ENCODE assay signal across 8 mouse cellular contexts in the genomic region with DNA sequence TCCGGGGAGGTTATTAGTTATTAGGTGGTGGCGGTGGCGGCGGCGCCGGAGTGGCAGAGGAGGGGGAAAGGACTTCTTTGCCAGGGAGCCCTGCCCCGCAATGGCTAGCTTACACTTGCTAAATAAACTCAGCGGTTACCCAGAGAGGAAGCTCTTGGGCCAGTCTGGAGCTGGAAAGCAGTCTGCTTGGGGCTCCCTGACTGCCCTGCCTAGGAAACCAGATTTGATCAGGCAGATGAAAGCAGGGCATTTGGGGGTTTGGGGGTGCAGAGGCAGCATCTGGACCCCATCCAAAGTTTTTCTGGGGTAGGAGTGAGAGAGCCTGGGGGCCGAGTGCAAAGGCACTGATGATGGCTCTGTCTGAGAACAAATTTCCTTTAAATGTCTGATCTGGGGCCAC. TPM values are rescaled to one million over a fixed set of nuclear protein-coding genes. Genes with fewer than 3 reads are reported as not detected.
DNase-seq lines count a peak whose midpoint lies in the region; ATAC-seq and TF ChIP-seq lines count a peak whose summit lies in the region.

No protein-coding gene starts in this region.

- TF ChIP-seq EP300 in liver, embryonic 14.5 days (IDR thresholded peaks at IDR 0.05; ENCODE audit: low read depth): no peak

- peaks cover 60% of the 10 kb centered on the region for H3K27me3 ChIP-seq in E14TG2a.4 (ENCODE audit: insufficient read depth, low read length)
- peaks cover 12% of the 10 kb centered on the region; the same call in 1 of the 2 replicates for H3K27me3 ChIP-seq in heart, embryonic 13.5 days (replicated peaks)
- H3K27me3 ChIP-seq in liver, embryonic 14.5 days (ENCODE audit: control insufficient read depth, insufficient read depth, low read length): no peaks in the 10 kb centered on the region; the same call in 1 of the 2 replicates
- H3K27me3 ChIP-seq in stomach, embryonic 16.5 days (ENCODE audit: control insufficient read depth, insufficient read depth, low read length): peaks cover 3% of the 10 kb centered on the region; the same call in 1 of the 2 replicates

- no peak for TF ChIP-seq CTCF in E14TG2a.4 (conservative IDR thresholded peaks at IDR 0.05; ENCODE audit: low read length)
- TF ChIP-seq CTCF in liver, embryonic 14.5 days (IDR thresholded peaks at IDR 0.05; ENCODE audit: low read depth): no peak

- ATAC-seq in heart, embryonic 13.5 days (ENCODE audit: extremely low read depth, insufficient number of reproducible peaks, low FRiP score, low TSS enrichment): no peak
- ATAC-seq in liver, embryonic 14.5 days (ENCODE audit: insufficient read depth): no peak
- ATAC-seq in stomach, embryonic 16.5 days (ENCODE audit: insufficient read depth, low FRiP score): peak; percentile 37; the same call in 1 of the 2 replicates

- H3K4me2 ChIP-seq in heart, embryonic 13.5 days: peak overlapping the region; percentile 81
- H3K4me2 ChIP-seq in liver, embryonic 14.5 days (ENCODE audit: low read depth): peak overlapping the region; percentile 59
- H3K4me2 ChIP-seq in stomach, embryonic 16.5 days (ENCODE audit: low read depth, low read length): peak overlapping the region; percentile 80

- peak; percentile 18 to 24 for DNase-seq in cerebellum, postnatal 10 days
- DNase-seq in cerebellum, adult 18-20 months: no peak
- no peak for DNase-seq in liver, embryonic 14.5 days (ENCODE audit: low read depth in 3 of 3, low spot score in 3 of 3)
- DNase-seq in c-Kit-positive CD71-positive TER-119-positive erythroid progenitor cells, embryonic 14.5 days (ENCODE audit: low spot score): no peak
- no peak for DNase-seq in left cerebral cortex, adult 11 months (ENCODE audit: low spot score)

- H3K4me1 ChIP-seq in E14TG2a.4 (replicated peaks; ENCODE audit: low read depth, low read length): peaks cover 13% of the 10 kb centered on the region
- peaks cover 30% of the 10 kb centered on the region for H3K4me1 ChIP-seq in heart, embryonic 13.5 days
- H3K4me1 ChIP-seq in liver, embryonic 14.5 days (replicated peaks; ENCODE audit: control insufficient read depth in 2 of 2, insufficient read depth in 2 of 2, low read length in 1 of 2): 0 out of 4 replicates have a peak, but pooled peaks cover 0 to 2% of the 10 kb centered on the region in 2 experiments
- H3K4me1 ChIP-seq in stomach, embryonic 16.5 days (ENCODE audit: control insufficient read depth, insufficient read depth, low read length): 0 out of 2 replicates have a peak, but pooled peaks cover 3% of the 10 kb centered on the region

- H3K4me3 ChIP-seq in E14TG2a.4 (replicated peaks; ENCODE audit: low read length): peak overlapping the region; percentile 62
- peak overlapping the region; percentile 67 for H3K4me3 ChIP-seq in heart, embryonic 13.5 days
- peak overlapping the region; percentile 31 to 49 for H3K4me3 ChIP-seq in liver, embryonic 14.5 days (ENCODE audit: insufficient read depth in 1 of 2, low read depth in 2 of 2, low read length in 2 of 2)
- peak overlapping the region; percentile 53 for H3K4me3 ChIP-seq in stomach, embryonic 16.5 days (replicated peaks; ENCODE audit: low read length)

- H3K27ac ChIP-seq in heart, embryonic 13.5 days (replicated peaks): peak overlapping the region; percentile 61
- no peak overlapping the region for H3K27ac ChIP-seq in liver, embryonic 14.5 days
- no peak overlapping the region for H3K27ac ChIP-seq in stomach, embryonic 16.5 days (ENCODE audit: low read length)

- 5% methylated on average over 9 of the region's 9 CpGs for WGBS in heart, embryonic 13.5 days
- WGBS in liver, embryonic 14.5 days (ENCODE audit: insufficient replicate concordance): 2% methylated on average over 9 of the region's 9 CpGs
- 8% methylated on average over 9 of the region's 9 CpGs for WGBS in stomach, embryonic 16.5 days

- H3K9ac ChIP-seq in heart, embryonic 13.5 days: peak overlapping the region; percentile 87
- H3K9ac ChIP-seq in liver, embryonic 14.5 days (replicated peaks): no peak overlapping the region
- H3K9ac ChIP-seq in stomach, embryonic 16.5 days (ENCODE audit: low read length): peak overlapping the region; percentile 60

- no peaks in the 10 kb centered on the region for H3K9me3 ChIP-seq in E14TG2a.4 (ENCODE audit: low read length)
- no peaks in the 10 kb centered on the region for H3K9me3 ChIP-seq in heart, embryonic 13.5 days
- no peaks in the 10 kb centered on the region for H3K9me3 ChIP-seq in liver, embryonic 14.5 days (ENCODE audit: control insufficient read depth, low read length)
- no peaks in the 10 kb centered on the region for H3K9me3 ChIP-seq in stomach, embryonic 16.5 days (replicated peaks; ENCODE audit: control insufficient read depth, low read length)

- H3K36me3 ChIP-seq in E14TG2a.4 (ENCODE audit: insufficient read depth, low read length): no peaks in the 10 kb centered on the region
- H3K36me3 ChIP-seq in heart, embryonic 13.5 days: no peaks in the 10 kb centered on the region
- no peaks in the 10 kb centered on the region for H3K36me3 ChIP-seq in liver, embryonic 14.5 days (replicated peaks; ENCODE audit: control insufficient read depth, insufficient read depth, low read depth)
- no peaks in the 10 kb centered on the region for H3K36me3 ChIP-seq in stomach, embryonic 16.5 days (ENCODE audit: control insufficient read depth, insufficient read depth, low read length)

RNA-seq across cellular contexts. Expression of a gene that starts 6.1 kb away (rescaled TPM):
- polyA plus RNA-seq in heart, embryonic 13.5 days (2015; fragmentation: Nextera tagmentation; extraction: Ambion mirVana): 13.3 and 15.4 TPM in 2 replicates
- polyA plus RNA-seq in liver, embryonic 14.5 days (2012; rRNA removed): 0.21 and 0.29 TPM in 2 replicates
- polyA plus RNA-seq in liver, embryonic 14.5 days (2014; fragmentation: Nextera tagmentation; extraction: Ambion mirVana): 0.45 and 0.48 TPM in 2 replicates
- 4.2 and 4.6 TPM in 2 replicates for polyA plus RNA-seq in stomach, embryonic 16.5 days (2015; fragmentation: Nextera tagmentation; extraction: Ambion mirVana)

Comparison
In these comparisons a context has a peak if more than half of its experiments do, and no peak if none do; other contexts are left out.
1. DNase-seq: peak in cerebellum, postnatal 10 days (2 of 2); none in cerebellum, adult 18-20 months (0 of 2), liver, embryonic 14.5 days (0 of 3), c-Kit-positive CD71-positive TER-119-positive erythroid progenitor cells, embryonic 14.5 days (single experiment) and left cerebral cortex, adult 11 months (single experiment).
2. Peak in every context shown above with its lines, with median percentiles within 50 percentile points of each other: H3K4me3 ChIP-seq and H3K4me2 ChIP-seq.